Mouse (Mus musculus) olfactory bulb, adult 2 months (tissue): ENCODE results near the gene Styxl1.

Experiments
- CTCF ChIP-seq: fragments of 200-500 bp; IDR thresholded peaks from 2 replicates; pipeline ENCODE4 v1.5.1; 2012; ENCODE audit warnings: low read depth, mild to moderate bottlenecking, low read length, moderate library complexity; ENCODE audit not compliant: insufficient read depth
- POLR2A ChIP-seq: fragments of 200-500 bp; IDR thresholded peaks from 2 replicates; pipeline ENCODE4 v1.6.1; 2012; ENCODE audit warnings: mild to moderate bottlenecking, low read depth, low read length, moderate library complexity; ENCODE audit not compliant: insufficient read depth

- TF ChIP-seq POLR2A (no peak), CTCF (peak; percentile 93)
These were observed 16.0 kb upstream of the Styxl1 start for GRCm38 (mm10) chr5:135793996-135794858.
